Mouse (Mus musculus) intestine, embryonic 15.5 days (tissue): ENCODE results near the gene Hils1. TPM values are rescaled to one million over a fixed set of nuclear protein-coding genes. Genes with fewer than 3 reads are reported as not detected.

ENCODE experiments used
- ATAC-seq: fragments of 200-750 bp; cut with Nextera tagmentation; 2 replicates; pipeline ENCODE4 v1.8.0; 2017; ENCODE audit warnings: moderate TSS enrichment, moderate library complexity
- H3K27ac ChIP-seq: fragments of 300-500 bp; sonication (generic); 2 replicates; pipeline ENCODE4 v1.5.1; 2015; ENCODE audit warnings: mild to moderate bottlenecking, inconsistent platforms
- H3K27me3 ChIP-seq: fragments of 300-500 bp; sonication (generic); replicated peaks from 2 replicates; pipeline ENCODE4 v1.6.1; 2015; ENCODE audit warnings: inconsistent platforms
- H3K36me3 ChIP-seq: fragments of 300-500 bp; sonication (generic); 2 replicates; pipeline ENCODE4 v1.6.1; 2015; ENCODE audit warnings: inconsistent platforms
- H3K4me1 ChIP-seq: fragments of 300-500 bp; sonication (generic); replicated peaks from 2 replicates; pipeline ENCODE4 v1.6.1; 2015; ENCODE audit warnings: inconsistent platforms
- H3K4me2 ChIP-seq: fragments of 300-500 bp; sonication (generic); replicated peaks from 2 replicates; pipeline ENCODE4 v1.6.1; 2015; ENCODE audit warnings: mild to moderate bottlenecking, inconsistent platforms
- H3K4me3 ChIP-seq: fragments of 300-500 bp; sonication (generic); replicated peaks from 2 replicates; pipeline ENCODE4 v1.5.1; 2015; ENCODE audit warnings: inconsistent platforms
- H3K9ac ChIP-seq: fragments of 300-500 bp; sonication (generic); 2 replicates; pipeline ENCODE4 v1.6.1; 2015; ENCODE audit warnings: inconsistent platforms
- H3K9me3 ChIP-seq: fragments of 300-500 bp; sonication (generic); 2 replicates; pipeline ENCODE4 v1.6.1; 2016; ENCODE audit warnings: inconsistent platforms
- WGBS: fragments of 180-500 bp; shearing (Covaris S2); methylation state at CpG from one replicate; pipeline ENCODE4 v1.1.7; 2015; 5-methylcytosine and 5-hydroxymethylcytosine counted together
- polyA plus RNA-seq: library from polyadenylated mRNA; unstranded; fragments of >200 nt; fragmentation: Nextera tagmentation; extraction: Ambion mirVana; gene quantifications from 2 replicates; pipeline ENCODE4 v1.2.1, GENCODE M21; 2015

Gene Hils1
- polyA plus RNA-seq, 1 experiment from 2014 or later, result not detected

GRCm38 (mm10) chr11:95000128-95000527 is 32.7 kb downstream of the Hils1 start:
- Histone ChIP-seq H3K36me3 (peaks cover 38% of the 10 kb centered on the region), H3K4me2 (no peak overlapping the region), H3K9ac (no peak overlapping the region), H3K4me1 (peaks cover 33% of the 10 kb centered on the region), H3K9me3 (no peaks in the 10 kb centered on the region), H3K27ac (peak overlapping the region; percentile 44; the same call in 1 of the 2 replicates), H3K27me3 (no peaks in the 10 kb centered on the region), H3K4me3 (no peak overlapping the region)
- WGBS, result 66% methylated on average over 8 of the region's 8 CpGs
- no peak for ATAC-seq

- H3K36me3 ChIP-seq, result peaks cover 39% of the 10 kb centered on the region
Observed at GRCm38 (mm10) chr11:95000548-95000947, 33.2 kb downstream of the Hils1 start.

DNA sequence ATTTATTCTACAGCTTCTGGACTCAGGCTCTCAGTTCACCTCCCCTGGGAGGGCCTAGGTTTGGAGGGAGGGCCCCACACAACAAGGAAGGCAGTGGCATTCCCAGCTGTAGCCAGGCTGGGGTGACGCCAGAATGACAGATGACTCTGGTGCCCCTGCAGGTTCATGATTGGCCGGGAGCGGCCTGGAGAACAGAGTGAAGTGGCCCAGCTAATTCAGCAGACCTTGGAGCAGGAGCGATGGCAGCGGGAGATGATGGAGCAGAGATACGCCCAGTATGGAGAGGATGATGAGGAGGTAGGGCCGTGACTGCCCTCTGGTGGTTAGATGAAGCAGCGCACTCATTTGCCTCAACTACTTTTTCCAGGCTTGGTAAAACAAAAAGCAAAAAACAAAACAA is 33.7 kb downstream of the Hils1 start:
- Histone ChIP-seq H3K4me2 (no peak overlapping the region), H3K9me3 (no peaks in the 10 kb centered on the region), H3K27me3 (no peaks in the 10 kb centered on the region), H3K36me3 (peaks cover 39% of the 10 kb centered on the region), H3K9ac (no peak overlapping the region), H3K4me1 (peaks cover 29% of the 10 kb centered on the region), H3K27ac (peak overlapping the region; percentile 44), H3K4me3 (no peak overlapping the region)
- WGBS, result 3% methylated on average over 8 of the region's 8 CpGs
- ATAC-seq, result peak; percentile 46

More at GRCm38 (mm10) chr11:95000548-95000947, 33.2 kb downstream of the Hils1 start:
- Histone ChIP-seq H3K27me3 (no peaks in the 10 kb centered on the region), H3K4me3 (no peak overlapping the region), H3K27ac (peak overlapping the region; percentile 44; the same call in 1 of the 2 replicates), H3K9ac (no peak overlapping the region), H3K4me2 (no peak overlapping the region), H3K9me3 (no peaks in the 10 kb centered on the region), H3K4me1 (peaks cover 30% of the 10 kb centered on the region)
- 41% methylated on average over 4 of the region's 4 CpGs for WGBS
- ATAC-seq, result no peak

DNA sequence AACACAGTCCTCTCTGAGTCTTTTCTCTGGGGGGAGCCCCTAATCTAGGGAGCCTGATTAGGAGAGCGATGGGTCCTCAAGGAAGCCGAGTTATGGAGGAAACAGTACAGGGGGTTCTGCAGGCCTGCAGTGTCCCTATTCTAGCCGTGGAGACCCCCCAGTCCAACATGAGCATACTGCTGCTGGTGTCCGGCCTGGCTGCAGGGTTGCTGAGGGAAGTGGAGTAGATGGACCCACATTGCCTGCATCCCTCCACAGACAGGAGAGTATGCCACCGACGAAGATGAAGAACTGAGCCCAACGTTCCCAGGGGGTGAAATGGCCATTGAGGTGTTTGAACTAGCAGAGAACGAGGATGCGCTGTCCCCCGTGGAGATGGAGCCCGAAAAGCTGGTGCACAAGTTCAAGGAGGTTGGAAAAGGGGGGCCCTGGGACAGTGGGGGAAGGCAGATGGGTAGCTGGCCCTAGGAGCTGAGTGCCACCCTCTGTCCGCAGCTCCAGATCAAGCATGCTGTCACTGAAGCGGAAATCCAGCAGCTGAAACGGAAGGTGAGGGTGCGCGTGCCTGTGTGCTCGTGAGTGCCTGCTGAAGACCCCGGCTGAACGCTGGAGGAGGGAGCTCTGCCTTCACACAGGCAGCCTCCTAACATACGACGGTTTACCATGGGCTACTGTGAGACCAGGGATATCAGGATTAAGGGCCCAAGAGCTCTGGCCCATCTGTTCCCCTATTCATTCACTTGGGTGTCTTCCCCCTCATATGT is 34.4 kb downstream of the Hils1 start:
- H3K27ac ChIP-seq, result no peak overlapping the region
- no peak for ATAC-seq
- no peak overlapping the region for H3K9ac ChIP-seq
- H3K4me1 ChIP-seq, result peaks cover 32% of the 10 kb centered on the region
- H3K36me3 ChIP-seq, result peaks cover 34% of the 10 kb centered on the region
- no peak overlapping the region for H3K4me3 ChIP-seq
- H3K9me3 ChIP-seq, result no peaks in the 10 kb centered on the region
- no peak overlapping the region for H3K4me2 ChIP-seq
- WGBS, result 88% methylated on average over 21 of the region's 21 CpGs
- no peaks in the 10 kb centered on the region for H3K27me3 ChIP-seq

DNA sequence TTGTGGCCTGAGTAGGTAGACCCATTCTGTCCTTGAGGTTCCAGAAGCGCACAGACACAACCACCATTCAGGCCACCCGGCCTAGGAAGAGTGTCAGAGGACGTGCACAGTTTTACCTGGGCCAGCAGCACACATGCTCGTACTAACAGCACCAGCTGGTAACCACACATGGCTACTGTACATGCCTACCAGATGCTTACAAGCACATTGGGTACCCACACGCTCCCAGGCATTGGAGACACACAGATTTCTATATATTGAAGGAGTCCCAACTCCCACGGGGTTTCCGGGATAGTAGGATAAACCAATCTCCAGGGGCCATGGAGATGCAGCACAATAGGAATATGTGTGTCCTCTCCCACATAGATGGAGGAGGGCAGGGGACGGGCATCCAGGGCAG is 35.3 kb downstream of the Hils1 start:
- Histone ChIP-seq H3K9me3 (no peaks in the 10 kb centered on the region), H3K4me2 (no peak overlapping the region), H3K9ac (no peak overlapping the region), H3K27me3 (no peaks in the 10 kb centered on the region), H3K27ac (no peak overlapping the region), H3K36me3 (peaks cover 33% of the 10 kb centered on the region), H3K4me1 (peaks cover 35% of the 10 kb centered on the region), H3K4me3 (no peak overlapping the region)
- no peak for ATAC-seq
- 94% methylated on average over 8 of the region's 8 CpGs for WGBS

DNA sequence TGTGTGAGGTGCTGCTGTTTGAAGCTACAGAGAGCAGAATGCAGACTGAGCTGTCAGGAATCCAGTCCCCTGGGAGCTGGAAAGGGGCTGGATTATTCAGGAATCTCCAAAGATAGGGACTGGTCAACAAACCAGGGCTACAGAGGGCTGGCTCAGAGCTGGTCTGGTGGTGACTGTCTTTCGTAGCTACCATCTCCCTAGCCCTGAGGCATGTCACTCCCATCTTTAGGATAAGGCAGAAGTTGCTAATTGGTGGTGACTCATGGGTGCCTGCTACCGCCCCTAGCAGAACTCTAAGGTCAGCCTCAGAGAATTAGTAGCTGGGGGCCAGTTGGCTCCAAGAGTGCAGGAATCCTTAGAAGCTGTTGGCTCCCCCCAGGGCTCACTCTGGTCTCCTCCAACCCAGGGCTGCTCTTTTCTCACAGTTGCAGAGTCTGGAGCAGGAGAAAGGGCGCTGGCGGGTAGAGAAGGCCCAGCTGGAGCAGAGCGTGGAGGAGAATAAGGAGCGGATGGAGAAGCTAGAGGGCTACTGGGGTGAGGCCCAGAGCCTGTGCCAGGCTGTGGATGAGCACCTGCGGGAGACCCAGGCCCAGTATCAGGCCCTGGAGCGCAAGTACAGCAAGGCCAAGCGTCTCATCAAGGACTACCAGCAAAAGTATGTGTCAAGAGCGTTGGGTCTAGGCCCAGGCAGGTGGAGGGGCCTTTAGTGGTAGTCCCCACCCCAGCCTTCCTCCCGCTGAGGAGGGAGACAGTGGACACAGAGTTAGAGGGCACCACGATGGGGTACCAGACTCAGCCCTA is 36.9 kb downstream of the Hils1 start:
- Histone ChIP-seq H3K36me3 (peaks cover 25% of the 10 kb centered on the region), H3K9ac (no peak overlapping the region)

DNA sequence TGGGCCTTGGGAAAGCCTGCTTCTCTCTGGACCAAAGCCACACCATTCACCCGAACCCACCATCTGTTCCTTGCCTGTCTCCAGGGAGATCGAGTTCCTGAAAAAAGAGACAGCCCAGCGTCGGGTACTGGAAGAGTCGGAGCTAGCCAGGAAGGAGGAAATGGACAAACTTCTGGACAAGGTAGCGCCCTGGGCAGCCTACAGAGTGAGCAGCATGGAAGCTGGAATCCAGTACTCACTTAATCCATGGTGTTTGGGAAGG is 37.5 kb downstream of the Hils1 start:
- no peaks in the 10 kb centered on the region for H3K9me3 ChIP-seq
- no peaks in the 10 kb centered on the region for H3K27me3 ChIP-seq
- H3K4me3 ChIP-seq, result no peak overlapping the region
- 65% methylated on average over 6 of the region's 6 CpGs for WGBS
- ATAC-seq, result no peak
- peaks cover 21% of the 10 kb centered on the region for H3K36me3 ChIP-seq
- peaks cover 41% of the 10 kb centered on the region for H3K4me1 ChIP-seq
- H3K9ac ChIP-seq, result no peak overlapping the region
- H3K27ac ChIP-seq, result no peak overlapping the region
- H3K4me2 ChIP-seq, result no peak overlapping the region

More for the DNA sequence above, 36.9 kb downstream of the Hils1 start:
- Histone ChIP-seq H3K4me3 (no peak overlapping the region), H3K27me3 (no peaks in the 10 kb centered on the region), H3K4me1 (peaks cover 38% of the 10 kb centered on the region), H3K4me2 (no peak overlapping the region), H3K9me3 (no peaks in the 10 kb centered on the region), H3K27ac (no peak overlapping the region)
- 81% methylated on average over 12 of the region's 12 CpGs for WGBS
- no peak for ATAC-seq

DNA sequence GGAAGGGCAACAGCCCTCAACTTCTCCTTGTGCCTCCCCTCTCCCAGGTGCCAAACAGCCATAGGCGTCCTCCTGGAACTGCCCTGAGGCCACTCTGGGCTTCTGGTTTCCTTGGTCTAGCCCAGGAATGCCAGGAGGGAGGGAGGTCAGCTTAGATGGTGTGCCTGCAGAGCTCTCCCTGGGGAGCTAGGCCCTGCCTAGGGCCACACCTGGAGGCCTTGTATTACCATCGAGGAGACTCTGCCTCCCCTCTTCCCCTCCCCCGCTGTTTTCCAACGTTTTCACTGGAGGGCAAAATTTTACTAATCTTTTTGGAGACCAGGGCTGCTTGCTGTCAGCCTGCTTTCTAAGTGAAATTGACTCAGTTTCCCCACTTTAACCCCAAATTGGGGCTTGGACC is 38.6 kb downstream of the Hils1 start:
- H3K9me3 ChIP-seq, result no peaks in the 10 kb centered on the region
- peak overlapping the region; percentile 42; the same call in 1 of the 2 replicates for H3K9ac ChIP-seq
- ATAC-seq, result no peak
- 0 out of 2 replicates have a peak overlapping the region, but pooled peaks have one; percentile 71 for H3K27ac ChIP-seq
- WGBS, result 44% methylated on average over 4 of the region's 4 CpGs
- peaks cover 30% of the 10 kb centered on the region for H3K4me1 ChIP-seq
- H3K27me3 ChIP-seq, result no peaks in the 10 kb centered on the region
- H3K4me2 ChIP-seq, result peak overlapping the region; percentile 73
- H3K36me3 ChIP-seq, result peaks cover 21% of the 10 kb centered on the region
- peak overlapping the region; percentile 40 for H3K4me3 ChIP-seq

DNA sequence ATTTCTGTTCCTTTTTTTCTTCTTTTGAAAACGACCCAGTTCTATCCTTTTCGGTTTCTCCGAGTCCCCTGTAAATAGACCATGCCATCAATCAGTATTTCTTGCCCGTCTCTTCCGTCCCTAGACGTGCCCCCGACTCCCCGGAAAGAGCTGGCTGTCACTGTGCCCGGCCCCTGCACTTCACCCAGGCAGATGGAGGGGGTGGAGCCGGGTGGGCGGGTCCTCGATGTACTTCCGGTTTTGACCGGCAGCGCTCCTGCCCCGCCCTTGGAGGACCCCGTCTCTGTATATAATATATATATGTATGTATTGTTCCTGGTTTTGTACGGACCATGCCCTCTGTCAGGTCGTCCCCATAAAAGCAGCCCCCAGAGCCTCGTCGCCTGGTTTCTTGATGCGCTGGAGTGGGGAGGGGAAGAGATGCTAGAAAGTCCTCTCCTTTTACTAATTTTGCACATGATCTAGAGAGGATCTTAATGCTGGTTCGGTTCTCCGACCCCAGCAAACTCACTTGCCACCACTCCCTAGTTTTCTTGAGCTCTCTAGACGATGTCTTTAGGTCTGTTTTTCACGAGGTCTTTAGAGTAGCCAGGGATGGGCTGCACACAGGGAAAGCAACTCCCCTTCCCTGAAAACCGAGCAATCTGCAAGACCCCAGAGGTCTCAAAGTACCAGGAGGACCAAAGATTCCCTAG is 39.3 kb downstream of the Hils1 start:
- ATAC-seq, result peak; percentile 71
- no peaks in the 10 kb centered on the region for H3K9me3 ChIP-seq
- peak overlapping the region; percentile 71 for H3K27ac ChIP-seq
- H3K4me2 ChIP-seq, result peak overlapping the region; percentile 73
- H3K4me3 ChIP-seq, result peak overlapping the region; percentile 40
- H3K36me3 ChIP-seq, result peaks cover 17% of the 10 kb centered on the region
- 2% methylated on average over 27 of the region's 27 CpGs for WGBS
- H3K27me3 ChIP-seq, result no peaks in the 10 kb centered on the region
- peak overlapping the region; percentile 42 for H3K9ac ChIP-seq
- peaks cover 33% of the 10 kb centered on the region for H3K4me1 ChIP-seq

- Histone ChIP-seq H3K27me3 (no peaks in the 10 kb centered on the region), H3K9ac (no peak overlapping the region), H3K4me3 (no peak overlapping the region), H3K9me3 (no peaks in the 10 kb centered on the region), H3K36me3 (peaks cover 10% of the 10 kb centered on the region), H3K4me1 (peaks cover 33% of the 10 kb centered on the region), H3K4me2 (peak overlapping the region; percentile 73; the same call in 1 of the 2 replicates), H3K27ac (peak overlapping the region; percentile 71; the same call in 1 of the 2 replicates)
- 57% methylated on average over 3 of the region's 3 CpGs for WGBS
- no peak for ATAC-seq
Observed at GRCm38 (mm10) chr11:95007418-95007817, 40.0 kb downstream of the Hils1 start.

GRCm38 (mm10) chr11:95008661-95009628 is 41.6 kb downstream of the Hils1 start:
- peak overlapping the region; percentile 63 for H3K4me3 ChIP-seq
- WGBS, result 31% methylated on average over 15 of the region's 15 CpGs
- no peak; the same call in none of the 2 replicates for ATAC-seq
- H3K27me3 ChIP-seq, result no peaks in the 10 kb centered on the region
- no peaks in the 10 kb centered on the region for H3K9me3 ChIP-seq
- peak overlapping the region; percentile 88 for H3K27ac ChIP-seq
- H3K36me3 ChIP-seq, result peaks cover 5% of the 10 kb centered on the region; the same call in 1 of the 2 replicates
- H3K9ac ChIP-seq, result peak overlapping the region; percentile 77
- peak overlapping the region; percentile 76 for H3K4me2 ChIP-seq
- H3K4me1 ChIP-seq, result peaks cover 33% of the 10 kb centered on the region
